ENCODE assay signal across 8 mouse cellular contexts in the genomic region with DNA sequence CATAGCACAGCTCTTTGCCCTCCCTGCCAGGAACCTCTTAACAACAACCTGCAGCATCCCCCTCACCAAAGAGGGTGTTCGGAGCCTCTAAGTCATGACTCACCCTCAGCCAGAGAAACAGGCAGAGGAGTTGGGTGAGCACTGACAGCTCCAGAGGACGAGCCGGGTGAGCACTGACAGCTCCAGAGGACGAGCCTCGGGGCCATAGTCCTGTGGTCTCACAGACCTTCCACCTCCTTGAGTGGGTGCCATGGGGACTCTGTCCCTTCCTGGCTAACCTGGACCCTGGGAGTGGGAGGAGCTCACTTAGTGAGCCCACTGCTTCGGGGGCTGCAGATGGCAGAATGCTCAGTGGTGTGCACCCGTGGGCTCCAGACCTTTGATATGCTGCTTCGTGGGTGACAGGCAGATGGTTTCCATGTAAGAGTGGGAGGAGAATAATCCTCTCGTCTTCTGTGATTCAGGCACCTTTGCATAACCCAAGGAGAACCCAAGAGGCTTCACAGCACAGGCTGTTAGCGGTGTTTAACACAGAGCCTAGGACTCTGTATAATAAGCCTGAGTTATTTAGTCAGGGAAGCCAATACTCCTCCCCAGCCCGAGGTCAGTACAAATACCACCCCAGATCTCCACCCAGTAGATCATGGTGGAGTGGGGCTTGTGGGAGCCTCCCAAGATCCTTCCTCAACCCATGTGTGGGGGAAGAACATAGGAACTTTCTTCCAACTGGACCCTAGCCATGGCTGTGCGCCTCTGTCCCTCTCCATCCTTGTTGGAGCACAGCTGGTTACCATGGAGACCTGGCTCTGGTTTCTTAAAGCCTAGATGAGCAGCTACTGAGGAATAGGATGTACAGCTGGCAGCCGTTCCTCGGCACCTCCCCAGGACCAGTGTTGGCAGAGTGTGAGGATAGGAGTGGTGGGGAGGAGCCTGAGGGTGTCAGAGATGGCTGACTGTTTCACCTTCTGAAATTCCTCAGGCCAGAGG. TPM values are rescaled to one million over a fixed set of nuclear protein-coding genes. Genes with fewer than 3 reads are reported as not detected.
DNase-seq lines count a peak whose midpoint lies in the region; ATAC-seq and TF ChIP-seq lines count a peak whose summit lies in the region.

No protein-coding gene starts in this region.

- H3K4me1 ChIP-seq in forebrain, postnatal 0 days (ENCODE audit: insufficient read depth): peaks cover 6% of the 10 kb centered on the region; the same call in 1 of the 2 replicates
- H3K4me1 ChIP-seq in forebrain, embryonic 13.5 days: peaks cover 3% of the 10 kb centered on the region; the same call in 1 of the 2 replicates
- H3K4me1 ChIP-seq in stomach, postnatal 0 days (replicated peaks; ENCODE audit: control insufficient read depth, insufficient read depth): no peaks in the 10 kb centered on the region
- H3K4me1 ChIP-seq in thymus, adult 2 months (replicated peaks; ENCODE audit: control insufficient read depth, insufficient read depth, low read length): no peaks in the 10 kb centered on the region

- H3K9me3 ChIP-seq in forebrain, postnatal 0 days (ENCODE audit: low read length): no peaks in the 10 kb centered on the region
- no peaks in the 10 kb centered on the region for H3K9me3 ChIP-seq in forebrain, embryonic 13.5 days (replicated peaks)
- H3K9me3 ChIP-seq in stomach, postnatal 0 days (ENCODE audit: control insufficient read depth, low read length): no peaks in the 10 kb centered on the region

- peak; percentile 63 for ATAC-seq in forebrain, postnatal 0 days
- ATAC-seq in forebrain, embryonic 13.5 days: no peak
- ATAC-seq in stomach, postnatal 0 days (ENCODE audit: low FRiP score, low TSS enrichment): peak; percentile 68

- no peak for TF ChIP-seq CTCF in forebrain, postnatal 0 days (IDR thresholded peaks at IDR 0.05; ENCODE audit: low read depth)
- no peak for TF ChIP-seq CTCF in stomach, postnatal 0 days (IDR thresholded peaks at IDR 0.05; ENCODE audit: low read depth)
- TF ChIP-seq CTCF in thymus, adult 2 months (IDR thresholded peaks at IDR 0.05; ENCODE audit: borderline replicate concordance, control insufficient read depth, extremely low read depth, insufficient read depth, low read length, poor library complexity): no peak

- H3K27ac ChIP-seq in forebrain, postnatal 0 days (ENCODE audit: low read depth, low read length): no peak overlapping the region; the same call in 1 of the 2 replicates
- no peak overlapping the region for H3K27ac ChIP-seq in forebrain, embryonic 13.5 days
- no peak overlapping the region for H3K27ac ChIP-seq in stomach, postnatal 0 days (replicated peaks)
- no peak overlapping the region for H3K27ac ChIP-seq in thymus, adult 2 months (ENCODE audit: control insufficient read depth, insufficient read depth, low read length)

- no peak overlapping the region for H3K4me3 ChIP-seq in forebrain, postnatal 0 days (ENCODE audit: low read depth, low read length)
- no peak overlapping the region for H3K4me3 ChIP-seq in forebrain, embryonic 13.5 days
- H3K4me3 ChIP-seq in stomach, postnatal 0 days (ENCODE audit: low read depth, low read length): no peak overlapping the region
- no peak overlapping the region for H3K4me3 ChIP-seq in thymus, adult 2 months (ENCODE audit: control insufficient read depth, insufficient read depth, low read length)

- H3K9ac ChIP-seq in forebrain, postnatal 0 days: no peak overlapping the region
- H3K9ac ChIP-seq in forebrain, embryonic 13.5 days: no peak overlapping the region
- H3K9ac ChIP-seq in stomach, postnatal 0 days (ENCODE audit: low read length): no peak overlapping the region

- peak; percentile 62 for DNase-seq in forebrain, postnatal 0 days
- DNase-seq in testis, postnatal 14 days (ENCODE audit: low spot score): peak; percentile 58
- no peak for DNase-seq in testis, postnatal 10 days (ENCODE audit: low spot score)
- peak; percentile 34 for DNase-seq in left cerebral cortex, postnatal 4 days
- peak; percentile 45 for DNase-seq in stomach, postnatal 0 days (ENCODE audit: low spot score)
- DNase-seq in Muller cell, postnatal 12 days (ENCODE audit: inconsistent ontology term): no peak
- DNase-seq in thymus, adult 2 months: no peak

- H3K4me2 ChIP-seq in forebrain, postnatal 0 days (ENCODE audit: low read depth): no peak overlapping the region
- no peak overlapping the region for H3K4me2 ChIP-seq in forebrain, embryonic 13.5 days
- no peak overlapping the region for H3K4me2 ChIP-seq in stomach, postnatal 0 days (replicated peaks; ENCODE audit: low read depth)

- no peaks in the 10 kb centered on the region for H3K36me3 ChIP-seq in forebrain, postnatal 0 days (ENCODE audit: insufficient read depth)
- H3K36me3 ChIP-seq in forebrain, embryonic 13.5 days (ENCODE audit: poor library complexity, severe bottlenecking): no peaks in the 10 kb centered on the region
- H3K36me3 ChIP-seq in stomach, postnatal 0 days (ENCODE audit: control insufficient read depth, insufficient read depth, low read length): no peaks in the 10 kb centered on the region
- H3K36me3 ChIP-seq in thymus, adult 2 months (ENCODE audit: control insufficient read depth, insufficient read depth, low read length): no peaks in the 10 kb centered on the region

- intact Hi-C loops in left cerebral cortex, postnatal 4 days (cut with DNase I): no loop called here

- no peak for TF ChIP-seq EP300 in stomach, postnatal 0 days (optimal IDR thresholded peaks at IDR 0.05)

- TF ChIP-seq POLR2A in thymus, adult 2 months (IDR thresholded peaks at IDR 0.05; ENCODE audit: control insufficient read depth, extremely low read depth, insufficient read depth, low read length, poor library complexity): no peak

- 59% methylated on average over 14 of the region's 14 CpGs for WGBS in forebrain, postnatal 0 days
- WGBS in forebrain, embryonic 13.5 days: 76% methylated on average over 14 of the region's 14 CpGs
- 46% methylated on average over 14 of the region's 14 CpGs for WGBS in stomach, postnatal 0 days
- 85% methylated on average over 14 of the region's 14 CpGs for WGBS in thymus, adult 2 months

- H3K27me3 ChIP-seq in forebrain, postnatal 0 days (ENCODE audit: insufficient read depth, low read length): no peaks in the 10 kb centered on the region
- 0 out of 2 replicates have a peak, but pooled peaks cover 4% of the 10 kb centered on the region for H3K27me3 ChIP-seq in forebrain, embryonic 13.5 days
- H3K27me3 ChIP-seq in stomach, postnatal 0 days (ENCODE audit: control insufficient read depth, insufficient read depth, low read length): no peaks in the 10 kb centered on the region
- H3K27me3 ChIP-seq in thymus, adult 2 months (ENCODE audit: control insufficient read depth, insufficient read depth, low read length): no peaks in the 10 kb centered on the region

RNA-seq across cellular contexts. Expression of gene Kif17, which starts 22.1 kb away (rescaled TPM):
- 2.3 and 4.0 TPM in 2 replicates for total RNA-seq in forebrain, postnatal 0 days (2014; rRNA removed)
- 2.6 and 4.2 TPM in 2 replicates for polyA plus RNA-seq in forebrain, postnatal 0 days (2015; fragmentation: Nextera tagmentation; extraction: Ambion mirVana)
- 0.59 and 0.77 TPM in 2 replicates for polyA plus RNA-seq in forebrain, embryonic 13.5 days (2015; fragmentation: Nextera tagmentation; extraction: Ambion mirVana)
- 1 to 10 TPM; 8.5 to 9.3 TPM for total RNA-seq in left cerebral cortex, postnatal 4 days (2021)
- polyA plus RNA-seq in stomach, postnatal 0 days (2015; fragmentation: Nextera tagmentation; extraction: Ambion mirVana): 0.21 and 0.39 TPM in 2 replicates
- 1.3 and 1.6 TPM in 2 replicates for polyA plus RNA-seq in thymus, adult 2 months (2012; rRNA removed)

RNA-seq across cellular contexts. Expression of gene Sh2d5, which starts 22.1 kb away (rescaled TPM):
- total RNA-seq in forebrain, postnatal 0 days (2014; rRNA removed): 17.8 and 18.2 TPM in 2 replicates
- polyA plus RNA-seq in forebrain, postnatal 0 days (2015; fragmentation: Nextera tagmentation; extraction: Ambion mirVana): 10.8 and 13.8 TPM in 2 replicates
- polyA plus RNA-seq in forebrain, embryonic 13.5 days (2015; fragmentation: Nextera tagmentation; extraction: Ambion mirVana): 2.5 and 3.0 TPM in 2 replicates
- total RNA-seq in left cerebral cortex, postnatal 4 days (2021): 10 to 100 TPM; 17.1 to 18.2 TPM
- polyA plus RNA-seq in stomach, postnatal 0 days (2015; fragmentation: Nextera tagmentation; extraction: Ambion mirVana): 0.19 and 0.25 TPM in 2 replicates
- 4.2 and 4.7 TPM in 2 replicates for polyA plus RNA-seq in thymus, adult 2 months (2012; rRNA removed)

RNA-seq across cellular contexts. Expression of gene Ddost, which starts 32.2 kb away (rescaled TPM):
- total RNA-seq in forebrain, postnatal 0 days (2014; rRNA removed): 160 and 184 TPM in 2 replicates
- polyA plus RNA-seq in forebrain, postnatal 0 days (2015; fragmentation: Nextera tagmentation; extraction: Ambion mirVana): 181 and 212 TPM in 2 replicates
- 176 and 192 TPM in 2 replicates for polyA plus RNA-seq in forebrain, embryonic 13.5 days (2015; fragmentation: Nextera tagmentation; extraction: Ambion mirVana)
- total RNA-seq in left cerebral cortex, postnatal 4 days (2021): 100 to 1,000 TPM; 108 to 115 TPM
- 253 and 258 TPM in 2 replicates for polyA plus RNA-seq in stomach, postnatal 0 days (2015; fragmentation: Nextera tagmentation; extraction: Ambion mirVana)
- 173 and 195 TPM in 2 replicates for polyA plus RNA-seq in thymus, adult 2 months (2012; rRNA removed)

RNA-seq across cellular contexts. Expression of gene Pink1, which starts 53.8 kb away (rescaled TPM):
- 224 and 230 TPM in 2 replicates for total RNA-seq in forebrain, postnatal 0 days (2014; rRNA removed)
- polyA plus RNA-seq in forebrain, postnatal 0 days (2015; fragmentation: Nextera tagmentation; extraction: Ambion mirVana): 152 TPM in 2 replicates
- 62.4 and 64.2 TPM in 2 replicates for polyA plus RNA-seq in forebrain, embryonic 13.5 days (2015; fragmentation: Nextera tagmentation; extraction: Ambion mirVana)
- 100 to 1,000 TPM; 120 to 126 TPM for total RNA-seq in left cerebral cortex, postnatal 4 days (2021)
- polyA plus RNA-seq in stomach, postnatal 0 days (2015; fragmentation: Nextera tagmentation; extraction: Ambion mirVana): 62.1 and 77.1 TPM in 2 replicates
- polyA plus RNA-seq in thymus, adult 2 months (2012; rRNA removed): 82.3 and 103 TPM in 2 replicates

RNA-seq across cellular contexts. Expression of gene Hp1bp3, which starts 56.2 kb away (rescaled TPM):
- total RNA-seq in forebrain, postnatal 0 days (2014; rRNA removed): 186 and 209 TPM in 2 replicates
- 209 and 217 TPM in 2 replicates for polyA plus RNA-seq in forebrain, postnatal 0 days (2015; fragmentation: Nextera tagmentation; extraction: Ambion mirVana)
- polyA plus RNA-seq in forebrain, embryonic 13.5 days (2015; fragmentation: Nextera tagmentation; extraction: Ambion mirVana): 235 and 259 TPM in 2 replicates
- 100 to 1,000 TPM; 197 to 205 TPM for total RNA-seq in left cerebral cortex, postnatal 4 days (2021)
- 74.7 and 75.4 TPM in 2 replicates for polyA plus RNA-seq in stomach, postnatal 0 days (2015; fragmentation: Nextera tagmentation; extraction: Ambion mirVana)
- polyA plus RNA-seq in thymus, adult 2 months (2012; rRNA removed): 146 and 150 TPM in 2 replicates

Comparison
In these comparisons a context has a peak if more than half of its experiments do, and no peak if none do; other contexts are left out.
1. DNase-seq: peak in forebrain, postnatal 0 days (single experiment), testis, postnatal 14 days (single experiment), left cerebral cortex, postnatal 4 days (single experiment) and stomach, postnatal 0 days (single experiment); none in testis, postnatal 10 days (single experiment), Muller cell, postnatal 12 days (single experiment) and thymus, adult 2 months (single experiment).